Mouse (Mus musculus) limb, embryonic 10.5 days (tissue): ENCODE measurements around the gene Gpc5. TPM values are rescaled to one million over a fixed set of nuclear protein-coding genes. Genes with fewer than 3 reads are reported as not detected.
A peak's percentile ranks its signal among the peaks of the same experiment; 100 is the strongest.

ENCODE experiments used
- DNase-seq: peaks from one replicate; pipeline ENCODE4 v3.0.0-alpha.2; 2017; ENCODE audit warnings: low spot score
- H3K27ac ChIP-seq: fragments of 300-500 bp; sonication (generic); 2 replicates; pipeline ENCODE4 v1.5.1; 2016; ENCODE audit warnings: mild to moderate bottlenecking
- H3K27me3 ChIP-seq: fragments of 300-500 bp; sonication (generic); 2 replicates; pipeline ENCODE4 v1.6.1; 2016; ENCODE audit warnings: low read depth, mild to moderate bottlenecking; ENCODE audit not compliant: poor library complexity, severe bottlenecking
- H3K36me3 ChIP-seq: fragments of 300-500 bp; sonication (generic); 2 replicates; pipeline ENCODE4 v1.6.1; 2016; ENCODE audit warnings: mild to moderate bottlenecking, moderate library complexity
- H3K4me1 ChIP-seq: fragments of 300-500 bp; sonication (generic); 2 replicates; pipeline ENCODE4 v1.6.1; 2016
- H3K4me3 ChIP-seq: fragments of 300-500 bp; sonication (generic); 2 replicates; pipeline ENCODE4 v1.5.1; 2016; ENCODE audit warnings: mild to moderate bottlenecking, moderate library complexity
- H3K9me3 ChIP-seq: fragments of 300-500 bp; sonication (generic); replicated peaks from 2 replicates; pipeline ENCODE4 v1.6.1; 2016; ENCODE audit warnings: mild to moderate bottlenecking
- WGBS: fragments of 180-500 bp; shearing (Covaris S2); methylation state at CpG from one replicate; pipeline ENCODE4 v1.1.7; 2016; 5-methylcytosine and 5-hydroxymethylcytosine counted together
- polyA plus RNA-seq: library from polyadenylated mRNA; unstranded; fragments of >200 nt; fragmentation: Nextera tagmentation; extraction: Ambion mirVana; gene quantifications from 2 replicates; pipeline ENCODE4 v1.2.1, GENCODE M21; 2016

The Gpc5 gene
- polyA plus RNA-seq, 1 experiment from 2014 or later, result 8.7 TPM

DNA sequence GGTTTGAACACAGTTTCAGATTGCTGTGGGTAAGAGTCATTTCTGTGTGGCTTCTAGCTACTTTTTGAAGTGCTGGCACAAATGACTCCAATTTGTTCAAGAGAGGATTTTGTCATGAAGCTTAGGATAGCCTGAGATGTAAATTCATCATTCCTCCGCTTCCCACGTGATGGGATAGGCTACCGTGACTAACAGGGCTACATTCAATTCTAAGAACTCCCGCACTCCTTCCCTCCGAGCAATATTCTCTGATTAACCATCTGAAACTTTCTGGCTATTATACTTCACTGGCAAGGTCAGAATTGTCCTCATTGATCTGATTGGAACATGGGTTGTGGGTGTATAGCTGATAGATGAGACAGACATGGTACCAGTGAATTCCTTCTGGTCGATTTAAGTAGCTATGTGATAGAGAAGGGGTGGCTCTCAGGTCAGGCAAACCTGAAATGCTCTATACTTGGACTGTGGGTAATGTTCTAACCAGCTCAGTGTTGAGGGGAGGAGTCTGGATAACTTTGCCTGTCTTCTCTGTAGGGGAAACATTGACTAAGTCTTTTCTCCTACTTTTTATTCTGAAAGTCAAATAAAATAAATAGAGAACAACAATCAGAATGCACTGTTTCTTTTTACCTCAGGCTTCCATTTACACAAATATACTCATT, 319.6 kb downstream of the Gpc5 start:
- H3K4me3 ChIP-seq, result no peak overlapping the region
- DNase-seq, result no peak
- no peaks in the 10 kb centered on the region for H3K9me3 ChIP-seq
- peaks cover 81% of the 10 kb centered on the region for H3K4me1 ChIP-seq
- peak overlapping the region; percentile 66 for H3K27ac ChIP-seq
- no peaks in the 10 kb centered on the region for H3K36me3 ChIP-seq
- no peaks in the 10 kb centered on the region for H3K27me3 ChIP-seq
- 60% methylated on average over 6 of the region's 6 CpGs for WGBS

GRCm38 (mm10) chr14:115412821-115413220, 320.8 kb downstream of the Gpc5 start:
- DNase-seq, result no peak
- Histone ChIP-seq H3K4me1 (peaks cover 72% of the 10 kb centered on the region), H3K4me3 (no peak overlapping the region), H3K9me3 (no peaks in the 10 kb centered on the region), H3K27me3 (no peaks in the 10 kb centered on the region), H3K36me3 (peaks cover under 1% of the 10 kb centered on the region; the same call in 1 of the 2 replicates), H3K27ac (peak overlapping the region; percentile 66)
- WGBS, result 14% methylated on average over 3 of the region's 3 CpGs

- Histone ChIP-seq H3K27me3 (no peaks in the 10 kb centered on the region), H3K4me3 (no peak overlapping the region), H3K27ac (0 out of 2 replicates have a peak overlapping the region, but pooled peaks have one; percentile 66), H3K36me3 (peaks cover 3% of the 10 kb centered on the region; the same call in 1 of the 2 replicates), H3K9me3 (no peaks in the 10 kb centered on the region), H3K4me1 (peaks cover 65% of the 10 kb centered on the region)
- WGBS, result 8% methylated on average over 1 of the region's 1 CpGs
- peak; percentile 45 for DNase-seq
Observed at GRCm38 (mm10) chr14:115413429-115413828, 321.4 kb downstream of the Gpc5 start.

DNA sequence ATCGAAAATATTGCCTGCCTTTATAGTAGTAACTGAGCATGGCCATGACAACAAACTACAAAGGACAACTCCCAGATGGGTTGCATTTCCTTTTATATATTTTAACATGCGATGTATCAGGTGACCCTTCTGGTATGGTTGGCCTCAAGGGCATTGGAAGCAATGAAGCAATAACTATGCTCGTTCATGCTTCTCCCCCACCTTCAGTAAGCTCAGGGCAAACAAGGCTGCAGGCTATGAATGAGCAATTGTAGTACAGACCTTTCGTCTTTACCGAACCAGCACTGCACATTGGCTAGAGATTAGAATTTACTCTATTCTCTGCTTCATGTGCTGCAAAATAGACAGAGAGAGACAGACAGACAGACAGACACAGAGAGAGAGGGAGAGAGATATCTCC, 322.5 kb downstream of the Gpc5 start:
- DNase-seq, result no peak
- H3K4me3 ChIP-seq, result no peak overlapping the region
- H3K27ac ChIP-seq, result peak overlapping the region; percentile 58

DNA sequence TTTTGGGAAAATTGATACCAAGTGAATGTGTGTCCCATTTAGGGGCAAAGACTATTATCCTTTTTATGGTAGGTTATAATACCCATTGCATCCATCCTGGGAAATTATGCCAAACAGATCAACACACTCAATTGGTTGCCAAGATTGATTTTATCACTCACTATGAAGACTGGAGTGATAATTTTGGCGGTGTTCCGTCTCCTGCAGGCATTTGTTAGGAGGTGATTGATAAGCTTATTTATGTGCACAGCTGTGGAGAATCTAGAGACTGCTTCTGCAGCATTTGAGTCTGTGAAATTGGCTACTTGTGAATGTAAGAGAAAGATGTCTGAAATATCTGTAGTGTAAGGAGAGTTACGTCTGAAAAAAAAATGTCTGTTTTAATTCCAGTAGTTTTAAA, 340.0 kb downstream of the Gpc5 start:
- DNase-seq, result no peak
- peaks cover 15% of the 10 kb centered on the region for H3K4me1 ChIP-seq
- 42% methylated on average over 3 of the region's 3 CpGs for WGBS
- no peaks in the 10 kb centered on the region for H3K36me3 ChIP-seq
- H3K9me3 ChIP-seq, result no peaks in the 10 kb centered on the region
- no peak overlapping the region for H3K27ac ChIP-seq
- H3K4me3 ChIP-seq, result no peak overlapping the region
- H3K27me3 ChIP-seq, result no peaks in the 10 kb centered on the region

More for the DNA sequence above, 322.5 kb downstream of the Gpc5 start:
- Histone ChIP-seq H3K9me3 (no peaks in the 10 kb centered on the region), H3K36me3 (peaks cover 5% of the 10 kb centered on the region; the same call in 1 of the 2 replicates), H3K4me1 (peaks cover 58% of the 10 kb centered on the region), H3K27me3 (no peaks in the 10 kb centered on the region)
- 43% methylated on average over 5 of the region's 5 CpGs for WGBS

- no peaks in the 10 kb centered on the region for H3K9me3 ChIP-seq
- H3K4me3 ChIP-seq, result no peak overlapping the region
- H3K36me3 ChIP-seq, result no peaks in the 10 kb centered on the region
- H3K4me1 ChIP-seq, result peaks cover 15% of the 10 kb centered on the region
- no peak for DNase-seq
- H3K27me3 ChIP-seq, result no peaks in the 10 kb centered on the region
- no peak overlapping the region for H3K27ac ChIP-seq
- whole genome bisulfite sequencing, result 48% methylated on average over 3 of the region's 3 CpGs
Observed at GRCm38 (mm10) chr14:115432368-115432767, 340.4 kb downstream of the Gpc5 start.

- no peaks in the 10 kb centered on the region for H3K9me3 ChIP-seq
- WGBS, result 58% methylated on average over 2 of the region's 2 CpGs
- no peaks in the 10 kb centered on the region for H3K36me3 ChIP-seq
- H3K27ac ChIP-seq, result no peak overlapping the region
- H3K27me3 ChIP-seq, result no peaks in the 10 kb centered on the region
- H3K4me3 ChIP-seq, result no peak overlapping the region
- no peak for DNase-seq
- peaks cover 15% of the 10 kb centered on the region for H3K4me1 ChIP-seq
Observed at GRCm38 (mm10) chr14:115436617-115437016, 344.6 kb downstream of the Gpc5 start.

GRCm38 (mm10) chr14:115444789-115445770, 353.1 kb downstream of the Gpc5 start:
- no peak for DNase-seq
- Histone ChIP-seq H3K36me3 (no peaks in the 10 kb centered on the region), H3K4me1 (peaks cover 28% of the 10 kb centered on the region), H3K27ac (no peak overlapping the region), H3K27me3 (no peaks in the 10 kb centered on the region), H3K4me3 (no peak overlapping the region), H3K9me3 (no peaks in the 10 kb centered on the region)
- WGBS, result 83% methylated on average over 10 of the region's 10 CpGs

DNA sequence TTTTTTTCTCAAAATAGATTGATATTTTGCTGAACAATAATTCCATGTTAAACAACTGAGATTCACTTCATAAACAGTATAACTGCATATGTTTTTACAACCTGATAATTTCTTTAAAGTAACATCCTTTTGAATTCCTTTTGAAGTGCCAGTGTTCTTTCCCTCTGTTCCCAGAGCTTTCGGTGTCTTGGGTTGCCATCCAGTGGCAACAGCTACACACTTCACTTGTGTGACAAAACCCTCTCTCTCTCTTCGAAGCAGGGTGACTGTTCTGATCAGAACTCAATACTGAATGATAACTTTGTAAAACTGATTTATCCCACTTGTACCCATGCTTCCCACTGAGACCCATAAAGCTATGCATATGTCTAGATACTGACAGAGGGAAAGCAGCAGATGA, 358.9 kb downstream of the Gpc5 start:
- Histone ChIP-seq H3K27ac (no peak overlapping the region), H3K36me3 (no peaks in the 10 kb centered on the region), H3K27me3 (no peaks in the 10 kb centered on the region), H3K9me3 (no peaks in the 10 kb centered on the region), H3K4me3 (no peak overlapping the region), H3K4me1 (peaks cover 25% of the 10 kb centered on the region)
- WGBS, result 60% methylated on average over 2 of the region's 2 CpGs
- DNase-seq, result no peak

GRCm38 (mm10) chr14:115467960-115468359, 375.9 kb downstream of the Gpc5 start:
- H3K4me3 ChIP-seq, result no peak overlapping the region
- H3K9me3 ChIP-seq, result no peaks in the 10 kb centered on the region
- no peaks in the 10 kb centered on the region for H3K36me3 ChIP-seq
- DNase-seq, result no peak
- H3K27ac ChIP-seq, result no peak overlapping the region
- WGBS, result 59% methylated on average over 5 of the region's 5 CpGs
- H3K27me3 ChIP-seq, result no peaks in the 10 kb centered on the region
- peaks cover 14% of the 10 kb centered on the region for H3K4me1 ChIP-seq

- peak; percentile 70 for DNase-seq
- H3K4me3 ChIP-seq, result no peak overlapping the region
- no peak overlapping the region for H3K27ac ChIP-seq
- no peaks in the 10 kb centered on the region for H3K27me3 ChIP-seq
- H3K4me1 ChIP-seq, result peaks cover 14% of the 10 kb centered on the region
- WGBS, result 48% methylated on average over 4 of the region's 4 CpGs
- H3K36me3 ChIP-seq, result no peaks in the 10 kb centered on the region
- H3K9me3 ChIP-seq, result no peaks in the 10 kb centered on the region
Observed at GRCm38 (mm10) chr14:115475234-115475633, 383.2 kb downstream of the Gpc5 start.

DNA sequence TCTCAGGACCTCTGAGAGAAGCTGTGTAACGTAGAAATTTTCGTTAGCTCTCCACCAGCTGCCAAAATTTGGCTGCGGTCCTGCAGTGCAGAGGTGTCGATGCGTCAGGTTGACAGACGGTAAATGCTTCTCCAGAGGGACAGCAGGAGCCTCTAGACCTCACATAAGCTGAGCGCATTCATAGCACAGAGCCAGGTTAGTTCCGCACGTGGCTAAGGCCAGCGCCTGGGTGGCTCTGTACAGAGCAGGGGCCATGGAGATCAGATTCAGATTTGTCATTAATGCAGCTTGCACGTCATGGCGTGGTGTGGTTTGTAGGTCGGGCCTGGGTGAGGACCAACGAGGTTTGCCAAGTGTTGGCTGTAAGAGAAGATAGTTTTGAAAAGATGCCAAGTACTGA, 385.3 kb downstream of the Gpc5 start:
- no peak for DNase-seq

DNA sequence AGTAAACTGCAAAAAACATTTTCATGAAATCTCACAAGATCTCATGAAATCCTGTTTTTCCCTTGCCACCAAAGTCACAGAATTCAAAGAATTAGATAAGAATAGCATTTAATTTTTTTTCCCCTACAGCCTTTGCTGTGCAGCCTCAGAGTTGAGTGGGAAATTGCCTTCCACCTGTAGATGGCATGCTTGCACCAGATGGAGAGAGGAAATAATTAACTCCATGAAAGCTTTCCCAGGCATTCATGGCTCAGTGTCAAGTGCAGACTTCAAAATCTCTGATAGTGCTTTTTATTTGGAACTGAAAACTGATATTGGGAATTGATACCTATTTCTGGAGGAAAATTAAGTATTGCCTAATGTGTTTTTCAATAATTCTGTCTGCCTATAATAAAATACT, 393.1 kb downstream of the Gpc5 start:
- H3K9me3 ChIP-seq, result no peaks in the 10 kb centered on the region
- H3K27me3 ChIP-seq, result no peaks in the 10 kb centered on the region
- H3K4me3 ChIP-seq, result no peak overlapping the region
- no peak overlapping the region for H3K27ac ChIP-seq
- DNase-seq, result peak; percentile 48
- H3K4me1 ChIP-seq, result no peaks in the 10 kb centered on the region
- H3K36me3 ChIP-seq, result no peaks in the 10 kb centered on the region

More for the DNA sequence above, 385.3 kb downstream of the Gpc5 start:
- 72% methylated on average over 14 of the region's 14 CpGs for WGBS
- H3K27ac ChIP-seq, result 0 out of 2 replicates have a peak overlapping the region, but pooled peaks have one; percentile 30
- H3K4me3 ChIP-seq, result no peak overlapping the region
- H3K4me1 ChIP-seq, result peaks cover 14% of the 10 kb centered on the region
- H3K27me3 ChIP-seq, result no peaks in the 10 kb centered on the region
- no peaks in the 10 kb centered on the region for H3K9me3 ChIP-seq
- H3K36me3 ChIP-seq, result no peaks in the 10 kb centered on the region
